Mouse (Mus musculus): Measurements from ENCODE around the gene Ptrh2.
"Not testable (repeated sequence)": the region's sequence is repeated elsewhere in the genome, so short reads cannot be mapped to it uniquely, and the experiment has no call there.

Ptrh2 gene

DNA sequence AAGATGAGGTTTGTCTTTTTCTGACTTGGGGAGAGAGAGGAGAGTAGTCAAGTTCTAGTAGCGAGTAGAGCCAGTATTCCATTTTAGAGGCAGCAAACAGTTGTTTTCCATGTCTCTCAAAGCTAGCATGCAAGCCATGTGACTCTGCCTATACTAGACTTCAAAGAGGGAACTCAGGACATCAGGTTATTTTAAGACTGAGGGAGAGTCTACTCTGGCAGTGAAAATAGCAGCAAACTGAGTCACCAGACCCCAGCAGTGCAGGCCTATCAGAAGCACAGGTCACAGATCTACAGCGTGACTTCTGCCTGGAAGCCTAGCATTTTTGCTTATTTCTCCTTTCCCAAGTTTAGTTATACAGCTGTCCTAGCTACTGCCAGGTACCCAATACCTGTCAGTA lies 47.7 kb downstream of the Ptrh2 start:
- DNase-seq (ENCODE audit: low spot score in 2 of 2) = no peak

DNA sequence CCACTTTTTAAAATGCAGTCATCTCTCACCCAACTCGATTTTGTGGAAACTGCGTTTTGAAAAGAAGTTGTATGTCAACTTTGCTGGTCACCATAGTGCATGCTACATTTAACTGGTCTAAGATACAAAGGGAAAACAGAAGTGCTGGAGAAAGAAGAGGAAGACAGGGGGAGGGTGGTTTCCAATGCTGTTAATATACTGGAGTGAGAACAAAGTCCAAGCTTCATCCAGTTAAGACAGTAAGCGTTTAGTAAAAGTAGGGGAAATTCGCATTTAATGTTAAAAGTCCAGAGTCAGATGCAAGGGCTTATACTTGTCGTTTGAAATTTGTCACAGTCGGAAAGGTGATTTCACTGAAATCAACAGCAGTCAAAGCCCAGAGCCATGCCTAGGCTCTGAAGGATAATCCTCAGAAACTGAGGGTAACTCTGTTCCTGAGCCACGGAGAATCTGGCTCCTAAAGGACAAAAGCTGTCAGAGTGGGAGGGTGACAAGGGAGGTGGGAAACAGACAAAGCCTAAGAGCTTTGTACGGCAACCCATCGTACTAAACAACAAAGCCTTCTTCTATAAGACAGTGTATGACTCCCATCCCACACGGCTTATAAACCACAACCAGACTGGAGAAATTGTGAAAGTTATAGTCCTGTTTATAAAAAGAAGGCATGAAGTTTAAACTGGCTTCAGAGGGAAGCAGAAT lies 50.6 kb downstream of the Ptrh2 start:
- DNase-seq (ENCODE audit: low spot score in 2 of 2) = no peak

DNA sequence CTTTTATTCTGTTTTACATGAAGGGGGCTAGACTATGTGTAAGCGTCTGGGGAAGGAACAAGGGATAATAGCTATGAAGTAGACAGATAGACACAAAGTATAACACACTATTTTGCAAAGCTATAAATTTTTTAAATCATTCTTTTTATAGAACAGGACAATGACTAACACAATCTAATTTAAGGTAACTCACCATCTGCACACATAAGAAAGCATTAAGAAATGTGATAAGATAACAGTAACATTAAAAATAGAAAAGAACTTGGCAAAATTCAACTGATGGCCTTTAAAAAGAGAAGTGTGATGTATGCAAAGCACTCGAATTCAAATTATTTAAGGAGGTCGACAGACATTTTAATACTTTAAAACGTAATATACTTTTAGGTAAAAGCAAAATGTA lies 51.2 kb downstream of the Ptrh2 start:
- no peak for DNase-seq (ENCODE audit: low spot score in 2 of 2)

DNA sequence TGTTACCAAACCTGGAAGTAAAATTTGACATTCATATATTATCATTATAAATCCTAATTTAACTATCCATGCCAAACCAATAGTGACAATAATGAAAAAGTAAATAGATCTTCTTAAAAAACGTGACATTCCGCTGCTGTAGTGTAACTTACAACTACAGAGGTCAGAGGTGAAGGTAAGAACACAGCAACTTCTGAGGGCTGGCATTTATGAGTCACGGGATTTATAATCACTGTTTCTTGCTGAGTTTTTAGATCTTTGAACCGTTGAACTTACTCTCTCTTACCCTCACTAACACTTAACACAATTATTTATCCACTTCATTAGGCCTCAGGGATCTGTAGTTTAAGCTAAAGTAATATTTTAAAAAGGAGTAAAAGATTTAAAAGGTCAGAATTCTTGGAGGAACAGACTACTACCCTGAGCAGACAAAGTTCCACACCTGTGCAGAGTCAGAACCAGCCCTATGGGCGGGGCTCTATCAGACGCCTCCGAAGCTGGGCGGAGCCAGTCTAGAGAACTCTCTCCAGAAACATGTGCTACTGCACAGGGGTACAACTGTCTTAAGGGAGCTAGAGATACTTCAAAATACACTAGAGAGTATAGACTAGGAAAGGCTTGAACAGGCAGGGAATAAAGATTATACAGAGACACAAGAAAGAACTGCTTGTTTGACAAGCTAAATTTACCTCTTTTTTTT lies 53.7 kb downstream of the Ptrh2 start:
- DNase-seq (ENCODE audit: low spot score in 2 of 2) = no peak

GRCm38 (mm10) chr11:86738308-86738707 lies 54.5 kb downstream of the Ptrh2 start:
- DNase-seq (ENCODE audit: low spot score in 2 of 2) = not testable (repeated sequence)

DNA sequence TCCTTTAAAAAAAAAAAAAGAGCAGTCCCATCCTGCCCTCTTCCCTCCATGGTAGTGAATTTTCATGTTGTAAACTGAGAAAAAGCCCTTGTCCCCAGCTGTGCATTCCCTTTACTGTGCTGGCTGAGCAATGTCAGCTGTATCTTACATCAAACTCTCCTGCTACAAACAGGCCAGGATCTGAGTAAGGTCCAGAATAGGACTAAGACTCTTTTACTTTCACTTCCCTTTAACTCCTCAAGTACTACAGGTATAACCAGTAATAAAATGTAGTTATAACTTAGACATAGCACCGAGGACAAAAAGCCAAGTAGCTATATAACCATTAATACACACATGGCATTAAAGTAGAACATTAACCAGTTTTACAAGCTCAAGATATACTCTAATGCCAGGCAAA lies 55.2 kb downstream of the Ptrh2 start:
- no peak for DNase-seq (ENCODE audit: low spot score in 2 of 2)

GRCm38 (mm10) chr11:86739470-86739869 lies 55.7 kb downstream of the Ptrh2 start:
- DNase-seq (ENCODE audit: low spot score in 2 of 2) = no peak

DNA sequence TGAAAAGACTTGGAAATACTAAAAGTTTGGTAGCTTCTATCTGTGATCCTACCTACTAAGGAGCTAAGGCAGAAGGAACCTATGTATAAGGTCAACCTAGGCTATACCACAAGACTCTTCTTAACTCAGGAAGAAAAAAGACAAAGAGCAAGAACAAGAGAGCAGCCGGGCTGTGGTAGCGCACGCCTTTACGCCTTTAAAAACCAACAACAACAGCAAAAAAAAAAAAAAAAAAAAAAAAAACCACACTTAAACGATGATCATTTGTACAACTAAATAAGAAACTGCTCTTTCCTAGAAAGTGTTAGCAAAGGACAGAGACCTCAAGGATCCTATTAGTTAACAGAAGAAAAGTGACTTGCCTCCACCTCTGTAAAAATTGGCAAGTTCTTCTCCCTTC lies 57.7 kb downstream of the Ptrh2 start:
- DNase-seq (ENCODE audit: low spot score in 2 of 2) = no peak

All from frontal cortex, postnatal 10 days (tissue).